ENCODE assay signal across 8 mouse cellular contexts in the genomic region with DNA sequence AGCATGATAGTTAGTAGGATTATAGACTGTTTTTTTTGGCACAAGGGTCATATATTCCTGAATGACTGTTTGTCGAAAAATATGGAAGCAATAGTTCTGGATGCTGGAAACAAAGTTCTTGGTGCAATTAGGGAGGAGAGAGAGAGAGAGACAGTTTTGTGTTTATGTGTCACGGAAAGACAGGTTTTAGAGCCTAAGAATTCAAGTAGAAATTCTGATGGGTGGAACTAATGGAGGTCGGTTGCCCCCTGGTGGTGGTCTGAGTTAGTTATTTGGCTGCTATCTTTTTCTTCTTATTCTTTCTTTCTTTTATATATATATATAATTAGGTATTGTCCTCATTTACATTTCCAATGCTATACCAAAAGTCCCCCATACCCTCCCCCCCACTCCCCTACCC.
DNase-seq lines count a peak whose midpoint lies in the region; ATAC-seq lines count a peak whose summit lies in the region.

No protein-coding gene starts in this region.

- peak; percentile 11 to 82 for DNase-seq in frontal cortex, adult 2 months (ENCODE audit: extremely low spot score in 1 of 2, low spot score in 1 of 2)
- peak; percentile 69 to 73 for DNase-seq in B cell, adult 2 months
- DNase-seq in c-Kit-positive CD71-positive TER-119-positive erythroid progenitor cells, embryonic 14.5 days (ENCODE audit: low spot score), result peak; percentile 12
- peak; percentile 35 for DNase-seq in frontal cortex, postnatal 25 days (ENCODE audit: low spot score in 2 of 2)
- DNase-seq in kidney, postnatal 14 days, result peak; percentile 52
- peak; percentile 14 for DNase-seq in lung, postnatal 25 days (ENCODE audit: low spot score)
- DNase-seq in telencephalon, adult 2 months (ENCODE audit: low read depth, low spot score), result peak; percentile 53

- ATAC-seq in frontal cortex, adult (ENCODE audit: low TSS enrichment), result no peak

Comparison
In these comparisons a context has a peak if more than half of its experiments do, and no peak if none do; other contexts are left out.
1. DNase-seq: peak in every context shown above with its lines; median percentile 71 in B cell, adult 2 months; 53 in telencephalon, adult 2 months; 52 in kidney, postnatal 14 days; 46 in frontal cortex, adult 2 months; 35 in frontal cortex, postnatal 25 days; 14 in lung, postnatal 25 days; 12 in c-Kit-positive CD71-positive TER-119-positive erythroid progenitor cells, embryonic 14.5 days.